Mouse (Mus musculus): ENCODE measurements at regions not wholly inside any gene's neighbourhood (a gene's known extent, or its start where the extent isn't known, plus 50 kb on each side); places are given as distances from the start of the nearest gene placed in this dataset.
"Not testable (repeated sequence)": the region's sequence is repeated elsewhere in the genome, so short reads cannot be mapped to it uniquely, and the experiment has no call there.

- ATAC-seq (ENCODE audit: poor library complexity, severe bottlenecking): no peak
These were observed 203.4 kb upstream of the 2610301B20Rik start for GRCm38 (mm10) chr4:10670846-10671428.

GRCm38 (mm10) chr4:10691086-10691485 is 183.2 kb upstream of the 2610301B20Rik start:
- ATAC-seq (ENCODE audit: poor library complexity, severe bottlenecking): no peak

GRCm38 (mm10) chr4:10692860-10693259 is 181.4 kb upstream of the 2610301B20Rik start:
- ATAC-seq (ENCODE audit: poor library complexity, severe bottlenecking): no peak

- ATAC-seq (ENCODE audit: poor library complexity, severe bottlenecking): no peak
These were observed 180.7 kb upstream of the 2610301B20Rik start for GRCm38 (mm10) chr4:10693446-10694105.

GRCm38 (mm10) chr4:10694106-10694748 is 180.1 kb upstream of the 2610301B20Rik start:
- ATAC-seq (ENCODE audit: poor library complexity, severe bottlenecking): not testable (repeated sequence)

GRCm38 (mm10) chr4:10697225-10697836 is 177.0 kb upstream of the 2610301B20Rik start:
- no peak for ATAC-seq (ENCODE audit: poor library complexity, severe bottlenecking)

- no peak for ATAC-seq (ENCODE audit: poor library complexity, severe bottlenecking)
These were observed 175.7 kb upstream of the 2610301B20Rik start for GRCm38 (mm10) chr4:10698637-10699036.

GRCm38 (mm10) chr4:10701479-10701878 is 172.8 kb upstream of the 2610301B20Rik start:
- no peak for ATAC-seq (ENCODE audit: poor library complexity, severe bottlenecking)

- no peak for ATAC-seq (ENCODE audit: poor library complexity, severe bottlenecking)
These were observed 171.1 kb upstream of the 2610301B20Rik start for GRCm38 (mm10) chr4:10703212-10703611.

GRCm38 (mm10) chr4:10707016-10707657 is 167.2 kb upstream of the 2610301B20Rik start:
- no peak for ATAC-seq (ENCODE audit: poor library complexity, severe bottlenecking)

- no peak for ATAC-seq (ENCODE audit: poor library complexity, severe bottlenecking)
These were observed 166.6 kb upstream of the 2610301B20Rik start for GRCm38 (mm10) chr4:10707658-10708056.

- no peak for ATAC-seq (ENCODE audit: poor library complexity, severe bottlenecking)
These were observed 162.3 kb upstream of the 2610301B20Rik start for GRCm38 (mm10) chr4:10711939-10712533.

GRCm38 (mm10) chr4:10723341-10723740 is 151.0 kb upstream of the 2610301B20Rik start:
- no peak for ATAC-seq (ENCODE audit: poor library complexity, severe bottlenecking)

- no peak for ATAC-seq (ENCODE audit: poor library complexity, severe bottlenecking)
These were observed 146.4 kb upstream of the 2610301B20Rik start for GRCm38 (mm10) chr4:10727894-10728293.

- ATAC-seq (ENCODE audit: poor library complexity, severe bottlenecking): no peak
These were observed 129.1 kb upstream of the 2610301B20Rik start for GRCm38 (mm10) chr4:10745207-10745606.

- ATAC-seq (ENCODE audit: poor library complexity, severe bottlenecking): no peak
These were observed 125.5 kb upstream of the 2610301B20Rik start for GRCm38 (mm10) chr4:10748816-10749215.

- ATAC-seq (ENCODE audit: poor library complexity, severe bottlenecking): not testable (repeated sequence)
These were observed 123.8 kb upstream of the 2610301B20Rik start for GRCm38 (mm10) chr4:10750377-10751062.

GRCm38 (mm10) chr4:10753176-10753575 is 121.1 kb upstream of the 2610301B20Rik start:
- ATAC-seq (ENCODE audit: poor library complexity, severe bottlenecking): no peak

GRCm38 (mm10) chr4:10759491-10759890 is 114.8 kb upstream of the 2610301B20Rik start:
- no peak for ATAC-seq (ENCODE audit: poor library complexity, severe bottlenecking)

- ATAC-seq (ENCODE audit: poor library complexity, severe bottlenecking): no peak
These were observed 106.6 kb upstream of the 2610301B20Rik start for GRCm38 (mm10) chr4:10767676-10768075.
